Mouse (Mus musculus) T-helper 2 cell (primary cell): ENCODE data around the gene Gprin3.

Experiments
- in situ Hi-C: fragments of 300-600 bp; cut with MboI, MseI; formaldehyde crosslinking; loops from one replicate; pipeline ENCODE4 v1.15.1; 2025; ENCODE audit warnings: high pct_unique_total_duplicates

The Gprin3 gene

DNA sequence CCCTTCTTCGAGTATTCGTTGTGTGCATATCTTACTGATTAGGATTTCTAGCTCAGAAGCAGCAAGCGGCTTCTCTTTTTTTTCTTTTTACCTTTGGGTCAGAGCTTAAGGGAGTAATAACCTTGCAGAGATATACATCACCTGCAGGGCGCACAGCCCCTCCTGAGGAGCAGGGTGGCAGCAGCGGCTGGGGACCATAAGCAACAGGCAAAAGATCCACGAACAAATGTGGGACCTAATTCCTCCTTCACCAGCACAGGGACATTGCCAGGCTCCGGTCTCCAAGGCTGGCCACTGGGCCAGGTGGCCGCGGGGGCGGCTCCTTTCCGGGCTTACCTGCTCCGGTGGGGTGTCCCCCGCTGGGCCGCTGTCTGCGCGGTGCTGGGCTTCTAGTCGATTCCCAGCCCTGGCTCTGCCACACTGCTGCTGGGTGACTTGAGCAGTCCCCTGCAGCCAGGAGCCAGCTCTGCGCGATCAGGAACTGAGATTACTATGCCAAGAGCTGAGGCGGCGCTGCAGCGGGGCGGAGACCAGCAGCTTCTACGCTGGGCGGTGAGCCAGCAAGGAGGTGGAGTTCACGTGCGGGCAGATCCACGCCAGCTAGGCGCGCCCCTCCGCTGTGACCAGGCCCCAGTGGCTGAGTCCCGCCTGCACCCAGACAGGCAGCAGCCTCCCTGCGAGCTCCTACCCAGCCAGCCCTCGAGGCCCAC, at the start of gene Gprin3:
Gprin3 (minus strand) TSS at position 471 of the 710 bp plus-strand sequence.
- in situ Hi-C loops: no loop called here

DNA sequence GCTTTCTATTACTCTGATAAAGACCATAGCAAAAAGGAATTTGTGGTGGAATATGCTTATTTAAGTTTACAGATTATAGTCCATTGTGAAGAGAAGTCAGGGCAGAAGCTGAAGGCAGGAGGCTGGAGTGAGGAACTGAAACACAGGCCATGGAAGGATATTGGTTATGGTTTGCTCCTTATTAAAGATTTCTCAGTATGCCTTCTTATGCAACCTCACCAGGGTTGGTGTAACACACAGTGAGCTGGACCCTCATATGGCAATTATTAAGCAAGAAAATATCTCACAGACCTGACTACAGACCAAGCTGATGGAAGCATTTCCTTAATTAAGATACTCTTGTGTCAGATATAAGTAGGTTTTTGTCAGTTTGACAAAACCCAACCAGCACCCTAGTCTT, 32.8 kb upstream of the Gprin3 start:
- in situ Hi-C loops: no loop called here

DNA sequence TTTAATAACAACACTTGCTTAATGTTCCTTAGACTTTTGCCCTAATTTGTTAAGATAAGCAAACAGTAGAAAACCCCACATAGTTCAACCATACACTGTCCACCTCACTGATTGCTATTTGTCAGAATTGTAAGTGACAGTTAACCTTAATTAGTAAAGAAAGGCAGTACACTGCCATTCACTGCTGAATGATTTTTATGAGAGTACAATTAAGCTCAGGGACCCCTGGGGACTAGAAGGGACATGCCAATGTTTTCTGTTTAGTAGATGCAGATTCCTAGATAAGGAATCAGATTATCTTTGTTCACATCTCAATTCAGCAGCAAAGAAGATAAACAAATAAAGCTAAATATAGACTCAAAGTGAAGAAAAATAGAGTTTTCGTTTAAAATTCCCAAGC, 30.0 kb upstream of the Gprin3 start:
- in situ Hi-C loops: no loop called here

DNA sequence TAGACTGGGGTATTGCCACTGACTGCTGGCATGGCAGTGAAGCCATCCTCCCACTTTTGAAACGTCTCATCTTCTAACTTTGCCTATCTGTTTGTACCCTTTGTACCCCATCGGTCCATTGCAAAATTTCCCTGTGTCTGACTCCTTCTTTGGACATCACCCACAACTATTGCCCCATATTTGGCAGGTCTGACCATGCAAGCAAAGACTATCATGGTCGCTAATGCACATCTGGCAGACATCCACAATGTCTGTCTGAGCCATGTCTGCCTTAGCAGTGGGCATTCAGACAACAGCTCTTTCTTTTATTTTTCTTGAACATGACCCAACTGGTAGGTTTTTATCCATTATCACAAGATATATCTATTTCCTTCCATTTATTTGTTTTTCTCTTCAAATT, 25.3 kb upstream of the Gprin3 start:
- in situ Hi-C loops: no loop called here

DNA sequence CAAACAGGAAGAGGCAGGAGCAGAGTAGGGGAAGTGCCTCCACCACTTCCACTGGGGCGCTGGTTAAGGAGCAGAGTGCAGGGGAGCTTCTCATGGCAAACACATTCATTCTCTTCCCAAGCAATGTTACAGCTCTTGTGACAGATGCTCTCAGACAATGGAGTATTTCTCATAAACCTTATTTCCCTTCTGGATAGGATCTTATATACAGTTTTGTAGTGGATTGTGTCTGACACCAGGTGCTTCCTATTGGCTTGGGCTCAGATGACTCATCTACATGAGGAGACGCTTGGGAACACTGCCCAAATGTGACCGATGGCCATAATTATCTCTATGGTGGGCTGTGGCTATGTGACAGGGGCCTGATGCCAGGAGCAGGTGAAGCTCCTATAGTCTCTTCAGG, 19.0 kb upstream of the Gprin3 start:
- in situ Hi-C loops: no loop called here

DNA sequence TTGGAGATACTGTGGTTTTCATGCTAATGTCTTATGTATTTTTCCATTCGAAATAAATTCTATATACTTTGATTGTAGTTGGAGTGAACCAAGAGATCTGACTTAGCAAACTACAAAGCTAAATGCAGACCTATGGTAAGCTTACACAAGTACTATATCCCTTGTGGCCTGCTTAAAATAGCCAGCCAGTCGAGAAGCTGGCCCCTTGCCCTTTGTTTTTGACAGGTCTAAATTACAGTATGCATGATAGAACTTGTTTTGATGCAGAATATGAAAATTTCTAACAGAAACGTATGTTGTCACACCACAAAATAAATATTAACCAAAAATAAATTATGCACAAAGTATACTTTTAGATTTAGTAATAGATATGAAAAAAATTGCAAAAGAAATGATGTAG, 9.8 kb upstream of the Gprin3 start:
- in situ Hi-C loops: no loop called here

DNA sequence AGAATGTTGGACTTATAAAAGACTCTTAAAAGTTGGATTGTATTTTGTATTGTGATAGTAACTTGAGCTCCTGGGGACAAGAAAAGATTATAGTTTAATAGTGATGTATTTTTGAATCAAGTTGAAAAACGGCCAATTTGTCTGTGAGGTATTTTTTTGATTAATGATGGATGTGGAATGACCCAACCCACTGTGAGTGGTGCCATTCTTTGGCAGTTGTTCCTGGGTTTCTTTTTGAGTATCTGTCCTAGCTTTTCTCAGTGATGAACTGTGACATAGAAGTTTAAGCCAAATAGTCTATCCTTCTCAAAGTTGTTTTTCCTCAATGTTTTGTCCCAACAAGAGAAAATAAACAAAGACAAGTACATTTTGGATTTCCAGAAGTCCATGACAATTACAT, 7.0 kb upstream of the Gprin3 start:
- in situ Hi-C loops: no loop called here

DNA sequence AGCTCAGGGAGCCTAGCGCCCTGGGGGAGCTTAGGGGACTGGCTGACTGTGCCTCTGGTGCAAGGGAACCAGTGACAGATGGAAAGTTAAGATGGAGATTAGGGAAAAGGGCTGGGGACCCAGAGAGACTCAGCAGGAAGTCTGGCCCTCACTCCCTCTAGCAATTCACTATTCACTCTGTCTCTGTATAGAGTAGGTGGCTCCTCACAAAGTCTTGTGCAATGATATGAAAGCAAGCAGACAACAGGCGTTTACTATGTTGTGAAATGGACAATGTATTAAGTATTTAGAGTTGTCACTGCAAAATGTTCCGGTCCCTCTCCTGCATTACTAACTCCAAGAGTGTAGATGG, 416 bp upstream of the Gprin3 start:
- in situ Hi-C loops: no loop called here

DNA sequence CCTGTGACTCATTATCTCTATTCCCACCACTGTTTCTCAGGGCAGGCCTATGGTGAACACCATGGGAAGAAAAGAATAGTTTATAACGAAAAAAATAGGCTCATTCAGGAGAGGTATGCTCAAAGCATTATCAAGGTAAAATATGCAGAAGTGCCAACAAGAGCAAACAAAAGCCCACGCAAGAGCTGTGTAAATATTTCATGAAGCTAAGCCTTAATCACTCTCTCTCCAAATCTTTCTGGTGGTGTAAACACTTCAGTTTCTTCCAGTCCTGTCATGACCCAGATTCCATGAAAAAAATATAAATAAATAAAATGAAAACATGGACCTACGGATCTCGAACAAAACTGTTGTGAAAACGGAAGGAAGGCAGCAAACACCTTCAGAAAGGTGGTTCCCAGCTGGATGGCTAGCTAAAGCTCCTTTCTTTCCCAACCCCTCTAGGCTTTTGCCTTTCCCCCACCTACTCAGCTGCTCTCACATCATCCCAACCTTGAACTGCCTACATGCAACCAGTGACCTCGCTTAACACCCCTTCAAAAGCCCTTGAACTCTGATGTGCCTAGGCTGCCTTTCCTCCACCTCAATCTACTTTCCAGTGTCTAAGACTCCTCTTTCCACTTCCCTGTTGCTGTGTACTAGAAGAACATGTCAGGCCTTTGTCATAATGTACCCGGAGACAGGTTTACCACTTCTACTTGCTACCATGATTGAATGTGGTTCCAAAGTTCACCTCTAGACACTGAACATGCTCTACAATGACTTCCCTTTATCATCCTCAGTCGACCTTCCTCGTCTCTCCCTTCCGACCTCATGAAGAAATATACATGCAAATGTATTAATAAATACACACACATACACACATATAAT, 988 bp downstream of the Gprin3 start:
- in situ Hi-C loops: loop anchor here (5.0 kb wide), 1 partner anchor 98 kb away; no protein-coding TSS in a partner anchor

DNA sequence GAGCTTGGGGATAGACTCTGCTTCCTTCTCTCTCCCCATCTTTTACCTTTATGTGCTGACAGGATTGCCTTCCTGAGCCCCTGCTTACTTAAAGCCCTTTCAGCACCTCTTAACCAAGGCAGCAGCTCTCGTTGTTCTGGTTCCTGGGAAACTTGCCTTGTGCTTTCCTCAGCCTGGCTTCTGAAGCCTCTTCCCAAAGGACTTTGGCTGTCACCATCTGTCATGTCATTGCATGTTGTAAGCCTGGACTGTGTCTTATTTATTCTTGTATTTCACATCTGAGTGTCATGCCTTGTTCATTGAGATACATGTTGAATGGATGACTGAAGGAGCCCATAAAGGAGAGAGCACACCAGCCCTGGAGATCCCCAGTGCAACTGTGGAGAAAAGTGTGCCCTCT, 2.3 kb downstream of the Gprin3 start:
- in situ Hi-C loops: loop anchor here (5.0 kb wide), 1 partner anchor 97 kb away; no protein-coding TSS in a partner anchor

DNA sequence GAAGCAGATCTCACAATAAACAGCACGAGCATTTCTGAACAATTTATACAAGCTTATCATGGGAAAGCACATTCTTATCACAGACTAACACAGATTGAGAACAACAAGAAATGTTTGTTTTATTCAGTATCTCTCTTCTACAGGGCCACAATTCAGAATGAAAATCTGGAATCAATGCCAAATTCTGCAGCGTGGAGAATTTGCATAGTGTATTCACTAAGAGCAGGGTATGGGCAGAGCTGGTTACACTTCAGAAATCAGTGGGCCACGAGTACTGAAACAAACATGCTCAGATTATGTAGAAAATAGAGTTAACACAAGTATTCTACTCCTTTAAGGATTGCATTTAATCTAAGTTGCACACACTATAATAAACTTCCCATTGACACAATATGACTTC, 6.8 kb downstream of the Gprin3 start:
- in situ Hi-C loops: no loop called here

DNA sequence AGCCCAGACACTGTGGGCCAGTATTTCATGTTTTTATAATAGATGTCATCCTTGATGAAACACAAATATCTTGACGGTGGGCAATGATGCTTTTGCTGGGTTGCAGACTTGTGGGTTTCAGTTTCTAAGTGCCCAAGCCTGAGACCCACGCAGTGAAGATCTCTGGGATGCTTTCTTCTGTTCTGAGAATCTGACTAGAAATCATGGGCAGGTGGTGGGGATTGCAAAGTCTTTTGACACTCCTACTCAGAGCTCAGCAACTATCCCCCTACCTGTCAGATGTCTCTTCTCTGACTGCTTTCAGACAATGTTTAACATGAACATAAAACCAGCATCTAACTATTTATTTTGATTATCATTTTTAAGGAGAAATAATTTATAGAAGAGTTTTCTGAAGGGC, 7.4 kb downstream of the Gprin3 start:
- in situ Hi-C loops: no loop called here

DNA sequence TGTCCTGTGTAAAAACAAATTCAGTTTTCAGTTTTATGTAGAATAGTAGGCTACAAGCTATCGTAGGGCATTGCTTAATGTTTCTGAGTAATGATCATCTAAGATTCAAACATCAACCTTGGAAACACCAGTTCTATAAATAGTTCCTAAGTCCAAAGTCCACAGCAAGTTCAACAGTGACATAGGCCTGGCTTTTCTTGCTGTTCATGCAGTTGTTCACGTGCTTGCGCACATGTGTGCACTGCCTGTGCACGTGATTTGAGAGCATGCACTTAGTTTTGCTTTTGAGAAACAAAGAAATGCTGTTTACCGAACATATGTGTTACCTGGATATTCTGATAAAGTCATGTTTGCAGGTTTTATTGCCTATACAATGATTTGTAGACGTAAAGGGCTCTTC, 11.3 kb downstream of the Gprin3 start:
- in situ Hi-C loops: no loop called here

DNA sequence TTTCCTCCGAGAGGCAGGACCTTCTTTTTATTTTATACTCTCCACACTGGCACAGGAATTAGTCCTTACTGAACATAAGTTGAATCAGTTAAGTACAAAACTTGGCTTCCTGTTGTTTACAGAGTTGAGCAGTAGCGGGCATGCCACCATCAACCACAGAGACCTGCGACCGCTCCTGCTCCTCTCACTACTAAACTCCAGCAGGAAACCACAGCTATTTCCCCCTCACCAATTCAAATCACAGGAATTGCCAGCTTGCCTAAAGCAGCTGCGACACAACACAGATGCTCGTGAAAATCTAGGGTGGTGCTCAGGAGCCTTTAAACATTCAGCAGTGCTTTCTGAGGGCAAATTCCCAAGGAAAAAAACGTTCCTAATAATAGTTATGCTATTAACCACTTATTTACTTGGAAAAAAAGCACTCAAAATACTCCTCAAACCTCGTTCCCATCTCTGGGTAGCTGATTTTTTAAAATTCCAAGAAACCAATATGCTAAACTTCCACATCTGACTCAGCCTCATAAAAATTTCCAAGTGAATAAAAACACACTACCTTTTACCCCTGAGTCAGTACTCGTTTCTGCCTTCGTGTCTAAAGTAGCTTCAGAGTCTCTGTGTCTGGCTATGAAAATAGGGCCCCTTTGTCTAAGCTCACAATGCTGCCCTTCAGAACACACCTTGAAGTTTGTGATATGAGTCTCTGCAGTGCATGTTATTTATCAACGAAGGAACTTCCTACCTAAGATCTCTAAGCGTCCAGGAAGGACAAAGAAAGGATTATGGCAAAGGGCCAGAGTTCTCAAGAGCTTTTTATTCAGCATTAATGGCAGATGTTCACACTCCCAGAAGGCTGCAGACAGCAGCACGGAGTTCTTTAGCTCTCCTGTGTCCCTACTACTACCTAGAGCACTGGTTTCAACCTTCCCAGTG, 13.4 kb downstream of the Gprin3 start:
- in situ Hi-C loops: no loop called here

DNA sequence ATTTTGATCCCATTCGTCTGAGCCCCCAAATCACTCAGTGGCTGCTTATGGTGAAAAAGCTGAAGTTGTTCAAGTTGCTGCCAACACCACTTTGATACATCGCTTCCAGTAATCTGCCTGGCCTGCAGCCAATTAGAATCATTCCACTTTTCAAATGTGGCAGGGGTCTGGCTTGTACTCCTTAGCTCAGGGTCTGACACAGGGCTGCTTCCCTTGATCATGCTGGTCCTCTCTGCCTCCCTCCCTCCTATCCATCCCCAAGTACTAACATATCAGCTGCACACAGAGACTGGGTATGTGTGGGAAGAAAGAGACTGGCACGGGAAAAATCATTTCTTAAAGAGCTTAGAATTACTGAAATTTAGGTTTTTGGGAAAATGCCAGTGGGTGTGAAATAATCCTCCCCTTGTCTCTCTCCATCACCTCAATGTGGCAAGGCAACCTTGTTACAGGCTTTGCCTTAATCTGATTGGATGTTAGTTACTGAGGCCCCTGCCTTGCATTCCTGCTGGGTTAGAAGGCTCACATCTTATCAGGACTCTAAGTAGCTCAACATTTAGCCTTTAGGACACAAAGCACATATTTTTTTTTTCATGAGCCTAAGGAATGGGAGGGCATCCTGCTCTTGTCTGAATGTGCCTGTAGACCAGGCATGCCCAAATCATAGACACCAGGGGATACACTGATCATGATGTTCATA, 16.9 kb downstream of the Gprin3 start:
- in situ Hi-C loops: loop anchor here (10.0 kb wide), 1 partner anchor 1856 kb away; no protein-coding TSS in a partner anchor

DNA sequence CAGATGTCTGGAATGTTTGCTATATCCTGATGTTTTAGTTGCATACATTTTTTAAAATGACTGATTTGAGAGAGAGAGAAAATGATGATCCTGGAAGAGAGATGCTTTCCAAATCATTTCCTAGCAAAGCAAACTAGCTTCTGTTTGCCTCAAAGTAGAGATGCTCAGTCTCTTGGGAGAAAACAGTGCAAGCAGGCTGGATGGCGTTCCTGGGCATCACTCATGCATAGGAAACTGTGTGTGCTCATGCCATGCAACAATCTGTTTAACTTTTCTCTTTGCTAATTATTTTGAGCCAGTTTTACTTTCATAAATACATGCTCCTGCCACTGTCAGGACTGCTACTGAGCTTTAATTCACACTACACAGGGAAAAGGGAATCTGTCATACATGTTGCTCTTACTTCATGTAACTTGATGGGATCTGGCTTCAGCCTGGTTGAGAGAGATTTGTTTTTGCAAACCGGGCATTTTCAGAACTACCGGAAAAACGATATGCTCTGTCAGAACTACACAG, 18.6 kb downstream of the Gprin3 start:
- in situ Hi-C loops: loop anchor here (10.0 kb wide), 1 partner anchor 1857 kb away; no protein-coding TSS in a partner anchor

DNA sequence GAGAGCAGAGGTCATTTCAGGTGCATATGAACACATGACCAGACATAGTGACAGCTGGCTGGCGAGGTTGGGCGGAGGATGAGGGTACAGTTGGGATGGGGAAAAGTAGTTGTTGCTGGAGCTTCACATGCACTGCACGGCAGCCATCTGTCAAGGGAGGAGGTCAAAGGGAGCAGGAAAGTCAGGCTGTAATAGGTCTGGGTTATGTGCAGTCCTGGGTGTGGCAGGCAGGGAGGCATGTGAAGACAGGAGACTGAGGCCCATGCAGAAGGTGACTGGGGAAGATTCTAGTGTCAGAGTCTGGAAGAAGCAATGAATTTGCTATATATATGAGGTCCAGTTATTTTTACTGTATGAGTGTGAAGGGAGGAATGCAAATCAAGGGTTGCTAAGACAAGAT, 35.9 kb downstream of the Gprin3 start:
- in situ Hi-C loops: no loop called here

DNA sequence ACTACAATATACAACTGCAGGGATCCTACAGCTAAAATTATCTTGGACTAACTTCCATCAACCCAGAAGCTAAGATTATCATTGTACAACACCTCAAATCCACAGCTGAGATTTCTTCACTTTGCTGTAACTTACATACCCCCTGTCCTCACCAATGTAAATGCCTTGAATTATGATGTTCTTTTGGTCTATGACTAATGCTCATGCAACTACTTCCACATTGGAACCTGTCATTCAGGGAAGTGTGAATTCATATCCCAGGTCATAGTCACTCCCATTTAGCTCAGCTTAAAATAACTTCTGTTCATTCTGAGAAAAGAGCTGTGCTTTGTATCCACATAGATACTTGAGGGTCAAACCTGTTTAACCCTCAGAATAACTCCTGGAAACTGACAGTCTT, 60.8 kb downstream of the Gprin3 start:
- in situ Hi-C loops: no loop called here

DNA sequence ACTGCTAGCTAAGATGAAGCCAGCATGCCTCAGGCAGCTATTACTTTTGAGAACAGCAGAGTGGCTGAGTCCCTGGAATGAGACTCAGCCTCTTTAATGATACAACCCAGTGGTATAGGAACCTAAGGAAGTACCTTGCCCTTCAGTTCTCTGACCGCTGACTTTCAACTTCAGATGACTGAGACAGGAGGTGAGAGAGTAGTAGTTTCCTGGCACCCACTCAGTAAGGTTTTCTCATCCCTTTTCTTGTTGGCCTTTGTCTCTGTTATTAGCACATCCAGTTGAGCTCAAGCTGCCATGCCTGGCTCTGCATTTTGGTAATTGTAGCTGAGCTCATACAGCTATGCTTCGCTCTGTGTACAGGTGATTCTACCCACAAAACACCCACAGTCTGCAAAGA, 62.8 kb downstream of the Gprin3 start:
- in situ Hi-C loops: no loop called here

DNA sequence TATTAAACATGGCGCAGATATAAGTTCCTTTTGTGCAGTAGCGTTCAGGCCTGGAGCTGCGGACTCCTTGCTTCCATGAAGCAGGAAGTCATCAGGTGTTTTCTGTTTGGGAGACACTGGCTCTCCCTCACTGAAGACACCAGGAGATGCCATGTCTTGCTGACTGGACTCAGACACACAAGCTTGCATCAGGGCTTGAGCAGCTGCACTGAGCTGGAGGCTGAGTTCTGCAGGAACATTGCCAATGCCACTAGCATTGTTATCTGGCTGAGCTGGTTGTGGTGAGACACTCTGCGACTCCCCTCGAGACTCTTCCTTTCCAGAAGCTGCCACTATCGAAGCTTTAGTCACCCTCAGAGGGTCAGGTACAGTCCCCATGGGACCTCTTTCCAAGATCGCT, 71.2 kb downstream of the Gprin3 start:
- in situ Hi-C loops: no loop called here
